Mouse (Mus musculus): ENCODE results near the gene Ccdc9.

- 0 out of 2 replicates have a peak, but pooled peaks have one; percentile 17 for TF ChIP-seq CTCF (conservative IDR thresholded peaks at IDR 0.05; ENCODE audit: insufficient read depth, insufficient read length, low read depth, low read length)
- TF ChIP-seq POLR2A (IDR thresholded peaks at IDR 0.05; ENCODE audit: low read depth, low read length), result no peak
These were observed 10.3 kb upstream of the Ccdc9 start for GRCm38 (mm10) chr7:16296766-16297390.
